Mouse (Mus musculus): ENCODE data around the gene Nr2f2. TPM values are rescaled to one million over a fixed set of nuclear protein-coding genes. Genes with fewer than 3 reads are reported as not detected.
A peak's percentile ranks its signal among the peaks of the same experiment; 100 is the strongest.

Gene Nr2f2
- polyA plus RNA-seq, 1 experiment from 2014 or later: 95.7 TPM

DNA sequence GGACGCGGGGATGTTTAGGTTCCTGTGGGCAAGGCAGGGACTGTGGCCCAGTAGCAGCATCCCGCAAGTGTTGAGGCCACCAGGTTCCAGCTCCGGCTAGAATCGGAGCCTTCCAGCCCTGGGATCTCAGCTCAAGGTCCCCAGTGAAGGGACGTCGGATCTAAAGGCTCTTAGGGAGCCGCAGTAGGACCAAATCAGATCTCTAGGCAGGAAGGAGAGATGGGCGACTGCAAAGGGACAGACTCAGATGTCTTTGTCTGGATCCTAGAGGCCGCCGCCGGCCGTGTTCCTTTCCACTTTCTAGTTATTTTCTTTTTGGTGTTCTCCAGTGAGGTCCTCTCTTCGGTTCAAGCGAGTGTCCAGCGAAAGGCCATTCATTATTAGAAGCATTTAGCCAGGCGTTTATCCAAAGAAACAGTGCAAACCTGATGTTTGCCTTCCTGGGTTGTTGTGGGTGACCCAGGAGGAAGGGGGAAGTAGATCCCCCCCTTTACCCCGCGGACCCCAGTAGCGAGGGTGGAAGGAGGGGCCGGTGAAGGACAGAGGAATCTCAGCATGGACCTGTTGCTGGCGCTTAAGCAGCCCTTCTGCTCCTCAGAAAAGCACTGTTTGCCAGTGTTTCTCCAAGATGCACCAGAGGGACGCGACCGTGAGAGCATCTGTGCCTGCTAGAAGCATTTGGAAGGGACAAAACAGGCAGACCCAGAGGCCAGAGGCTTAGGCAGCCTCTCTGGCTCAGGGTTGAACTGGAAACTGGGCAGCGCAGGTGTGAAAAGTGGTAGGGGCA, 34.3 kb downstream of the Nr2f2 start:
- H3K4me2 ChIP-seq (ENCODE audit: low read depth, low read length): peak overlapping the region; percentile 85
- H3K36me3 ChIP-seq (ENCODE audit: control insufficient read depth, insufficient read depth, low read length): no peaks in the 10 kb centered on the region
- peak overlapping the region; percentile 68 for H3K9ac ChIP-seq (ENCODE audit: low read length)
- no peak; the same call in 1 of the 2 replicates for ATAC-seq (ENCODE audit: low read depth)
- peak overlapping the region; percentile 52 for H3K4me3 ChIP-seq (ENCODE audit: low read length)
- no peak overlapping the region for H3K27ac ChIP-seq (ENCODE audit: low read length)
- no peaks in the 10 kb centered on the region for H3K9me3 ChIP-seq (ENCODE audit: control insufficient read depth, low read length)
- peaks cover 21% of the 10 kb centered on the region for H3K4me1 ChIP-seq (replicated peaks; ENCODE audit: control insufficient read depth, insufficient read depth, low read length)
- 12% methylated on average over 26 of the region's 26 CpGs for WGBS
- peaks cover 49% of the 10 kb centered on the region for H3K27me3 ChIP-seq (ENCODE audit: control insufficient read depth, insufficient read depth, low read depth, low read length)

- Histone ChIP-seq H3K4me2 (ENCODE audit: low read depth, low read length) (peak overlapping the region; percentile 85), H3K4me1 (replicated peaks; ENCODE audit: control insufficient read depth, insufficient read depth, low read length) (peaks cover 21% of the 10 kb centered on the region), H3K9ac (ENCODE audit: low read length) (peak overlapping the region; percentile 68), H3K4me3 (ENCODE audit: low read length) (peak overlapping the region; percentile 52), H3K27ac (ENCODE audit: low read length) (no peak overlapping the region), H3K9me3 (ENCODE audit: control insufficient read depth, low read length) (no peaks in the 10 kb centered on the region), H3K27me3 (ENCODE audit: control insufficient read depth, insufficient read depth, low read depth, low read length) (peaks cover 50% of the 10 kb centered on the region), H3K36me3 (ENCODE audit: control insufficient read depth, insufficient read depth, low read length) (no peaks in the 10 kb centered on the region)
- ATAC-seq (ENCODE audit: low read depth): peak; percentile 84
- WGBS: under 1% methylated on average over 44 of the region's 48 CpGs
Observed at GRCm38 (mm10) chr7:70331243-70332063, 35.1 kb downstream of the Nr2f2 start.

DNA sequence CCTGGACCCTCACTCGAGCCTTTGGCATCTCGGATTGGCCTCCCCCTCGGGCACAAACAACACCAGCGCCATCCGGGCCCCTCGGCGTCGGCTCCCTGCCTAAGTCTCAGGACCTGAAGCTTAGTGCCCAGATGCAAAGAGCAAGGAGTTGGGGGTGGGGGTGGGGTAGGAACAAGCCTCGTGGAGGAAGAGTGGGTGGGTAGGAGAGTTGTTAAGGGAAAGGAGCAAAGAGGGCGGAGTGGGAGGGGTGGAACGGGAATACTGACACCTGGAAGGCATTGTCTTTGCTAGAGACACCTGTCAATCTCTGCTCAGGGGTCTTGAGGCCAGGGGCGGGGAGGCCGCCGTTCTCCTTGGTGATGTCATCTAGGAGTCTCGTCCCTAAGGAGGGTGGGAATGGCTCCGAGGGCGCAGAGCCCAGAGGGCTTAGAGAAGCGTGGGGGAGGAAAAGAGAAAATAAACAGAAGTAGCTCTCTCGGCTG, 35.7 kb downstream of the Nr2f2 start:
- H3K27ac ChIP-seq (ENCODE audit: low read length): no peak overlapping the region
- ATAC-seq (ENCODE audit: low read depth): 0 out of 2 replicates have a peak, but pooled peaks have one; percentile 23
- H3K27me3 ChIP-seq (ENCODE audit: control insufficient read depth, insufficient read depth, low read depth, low read length): peaks cover 52% of the 10 kb centered on the region
- peak overlapping the region; percentile 68 for H3K9ac ChIP-seq (ENCODE audit: low read length)
- H3K36me3 ChIP-seq (ENCODE audit: control insufficient read depth, insufficient read depth, low read length): no peaks in the 10 kb centered on the region
- WGBS: 3% methylated on average over 19 of the region's 19 CpGs
- peak overlapping the region; percentile 85 for H3K4me2 ChIP-seq (ENCODE audit: low read depth, low read length)
- H3K4me1 ChIP-seq (replicated peaks; ENCODE audit: control insufficient read depth, insufficient read depth, low read length): peaks cover 21% of the 10 kb centered on the region
- H3K9me3 ChIP-seq (ENCODE audit: control insufficient read depth, low read length): no peaks in the 10 kb centered on the region
- peak overlapping the region; percentile 52 for H3K4me3 ChIP-seq (ENCODE audit: low read length)

GRCm38 (mm10) chr7:70330207-70330562, 36.4 kb downstream of the Nr2f2 start:
- Histone ChIP-seq H3K4me1 (replicated peaks; ENCODE audit: control insufficient read depth, insufficient read depth, low read length) (peaks cover 21% of the 10 kb centered on the region), H3K9ac (ENCODE audit: low read length) (no peak overlapping the region), H3K9me3 (ENCODE audit: control insufficient read depth, low read length) (no peaks in the 10 kb centered on the region), H3K4me3 (ENCODE audit: low read length) (no peak overlapping the region), H3K27ac (ENCODE audit: low read length) (no peak overlapping the region), H3K4me2 (ENCODE audit: low read depth, low read length) (no peak overlapping the region; the same call in 1 of the 2 replicates), H3K36me3 (ENCODE audit: control insufficient read depth, insufficient read depth, low read length) (no peaks in the 10 kb centered on the region), H3K27me3 (ENCODE audit: control insufficient read depth, insufficient read depth, low read depth, low read length) (peaks cover 52% of the 10 kb centered on the region)
- WGBS: 31% methylated on average over 12 of the region's 12 CpGs
- ATAC-seq (ENCODE audit: low read depth): no peak

DNA sequence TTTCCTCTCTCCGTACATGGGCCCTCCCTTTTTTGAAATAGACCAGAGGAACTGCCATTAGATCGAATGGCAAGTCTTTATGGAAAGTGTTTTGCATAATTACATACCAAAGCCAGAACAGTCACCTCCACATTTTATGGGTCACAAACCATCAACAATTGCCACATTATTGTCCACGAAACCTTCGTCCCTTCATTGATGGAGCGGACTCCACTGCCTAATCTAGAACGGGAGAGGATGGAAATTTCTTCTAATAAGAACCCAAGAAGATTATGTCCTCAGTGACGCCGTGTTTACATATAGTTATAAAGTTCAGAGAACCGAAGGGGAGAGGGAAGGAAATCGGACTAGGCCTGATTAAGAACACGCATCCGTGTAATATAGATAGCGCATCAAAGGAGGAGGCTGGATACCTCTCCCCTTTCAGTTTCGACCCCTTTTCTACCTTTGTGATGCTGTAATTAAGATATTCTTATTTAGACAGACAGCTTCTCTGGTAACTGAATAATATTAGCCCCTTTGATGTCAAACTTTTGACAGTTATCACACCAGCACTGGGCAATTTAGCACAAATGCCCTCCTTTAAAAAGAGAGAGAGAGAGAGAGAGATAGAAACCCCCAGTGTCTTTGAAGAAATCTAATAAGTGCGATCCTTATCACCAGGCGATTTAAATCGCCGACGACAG, 36.9 kb downstream of the Nr2f2 start:
- no peak overlapping the region for H3K4me3 ChIP-seq (ENCODE audit: low read length)
- H3K27ac ChIP-seq (ENCODE audit: low read length): no peak overlapping the region
- H3K4me1 ChIP-seq (replicated peaks; ENCODE audit: control insufficient read depth, insufficient read depth, low read length): peaks cover 19% of the 10 kb centered on the region
- H3K27me3 ChIP-seq (ENCODE audit: control insufficient read depth, insufficient read depth, low read depth, low read length): peaks cover 53% of the 10 kb centered on the region
- no peak for ATAC-seq (ENCODE audit: low read depth)
- no peak overlapping the region for H3K4me2 ChIP-seq (ENCODE audit: low read depth, low read length)
- no peak overlapping the region for H3K9ac ChIP-seq (ENCODE audit: low read length)
- 53% methylated on average over 19 of the region's 19 CpGs for WGBS
- H3K36me3 ChIP-seq (ENCODE audit: control insufficient read depth, insufficient read depth, low read length): no peaks in the 10 kb centered on the region
- no peaks in the 10 kb centered on the region for H3K9me3 ChIP-seq (ENCODE audit: control insufficient read depth, low read length)

- Histone ChIP-seq H3K27me3 (ENCODE audit: control insufficient read depth, insufficient read depth, low read depth, low read length) (peaks cover 56% of the 10 kb centered on the region), H3K4me2 (ENCODE audit: low read depth, low read length) (no peak overlapping the region), H3K4me1 (replicated peaks; ENCODE audit: control insufficient read depth, insufficient read depth, low read length) (peaks cover 17% of the 10 kb centered on the region), H3K9ac (ENCODE audit: low read length) (no peak overlapping the region), H3K36me3 (ENCODE audit: control insufficient read depth, insufficient read depth, low read length) (no peaks in the 10 kb centered on the region), H3K27ac (ENCODE audit: low read length) (no peak overlapping the region), H3K9me3 (ENCODE audit: control insufficient read depth, low read length) (no peaks in the 10 kb centered on the region), H3K4me3 (ENCODE audit: low read length) (no peak overlapping the region)
- 58% methylated on average over 6 of the region's 6 CpGs for WGBS
- ATAC-seq (ENCODE audit: low read depth): no peak
Observed at GRCm38 (mm10) chr7:70329037-70329516, 37.5 kb downstream of the Nr2f2 start.

GRCm38 (mm10) chr7:70328206-70329036, 38.1 kb downstream of the Nr2f2 start:
- no peak overlapping the region for H3K4me2 ChIP-seq (ENCODE audit: low read depth, low read length)
- peaks cover 17% of the 10 kb centered on the region for H3K4me1 ChIP-seq (replicated peaks; ENCODE audit: control insufficient read depth, insufficient read depth, low read length)
- H3K9me3 ChIP-seq (ENCODE audit: control insufficient read depth, low read length): no peaks in the 10 kb centered on the region
- no peak overlapping the region for H3K27ac ChIP-seq (ENCODE audit: low read length)
- H3K4me3 ChIP-seq (ENCODE audit: low read length): no peak overlapping the region
- H3K36me3 ChIP-seq (ENCODE audit: control insufficient read depth, insufficient read depth, low read length): no peaks in the 10 kb centered on the region
- WGBS: 39% methylated on average over 10 of the region's 10 CpGs
- H3K27me3 ChIP-seq (ENCODE audit: control insufficient read depth, insufficient read depth, low read depth, low read length): peaks cover 58% of the 10 kb centered on the region
- no peak overlapping the region for H3K9ac ChIP-seq (ENCODE audit: low read length)
- no peak for ATAC-seq (ENCODE audit: low read depth)

- Histone ChIP-seq H3K27me3 (ENCODE audit: control insufficient read depth, insufficient read depth, low read depth, low read length) (peaks cover 52% of the 10 kb centered on the region), H3K27ac (ENCODE audit: low read length) (no peak overlapping the region), H3K9me3 (ENCODE audit: control insufficient read depth, low read length) (no peaks in the 10 kb centered on the region), H3K4me1 (replicated peaks; ENCODE audit: control insufficient read depth, insufficient read depth, low read length) (peaks cover 10% of the 10 kb centered on the region), H3K9ac (ENCODE audit: low read length) (no peak overlapping the region), H3K4me2 (ENCODE audit: low read depth, low read length) (no peak overlapping the region), H3K36me3 (ENCODE audit: control insufficient read depth, insufficient read depth, low read length) (no peaks in the 10 kb centered on the region), H3K4me3 (ENCODE audit: low read length) (no peak overlapping the region)
- 66% methylated on average over 2 of the region's 2 CpGs for WGBS
- no peak for ATAC-seq (ENCODE audit: low read depth)
Observed at GRCm38 (mm10) chr7:70327191-70327590, 39.3 kb downstream of the Nr2f2 start.

Measured in lung, embryonic 16.5 days (tissue).